Mouse (Mus musculus) lung, adult 2 months (tissue): ENCODE measurements at regions not wholly inside any gene's neighbourhood (a gene's known extent, or its start where the extent isn't known, plus 50 kb on each side); places are given as distances from the start of the nearest gene placed in this dataset.

ENCODE experiments used
- CTCF ChIP-seq: fragments of 200-500 bp; IDR thresholded peaks from 2 replicates; pipeline ENCODE4 v1.5.1; 2011; ENCODE audit warnings: mild to moderate bottlenecking, low read length, control low read depth; ENCODE audit not compliant: insufficient read depth
- POLR2A ChIP-seq: fragments of 200-500 bp; IDR thresholded peaks from 2 replicates; pipeline ENCODE4 v1.6.1; 2011; ENCODE audit warnings: low read depth, mild to moderate bottlenecking, control low read depth, low read length, borderline replicate concordance; ENCODE audit errors: extremely low read depth

DNA sequence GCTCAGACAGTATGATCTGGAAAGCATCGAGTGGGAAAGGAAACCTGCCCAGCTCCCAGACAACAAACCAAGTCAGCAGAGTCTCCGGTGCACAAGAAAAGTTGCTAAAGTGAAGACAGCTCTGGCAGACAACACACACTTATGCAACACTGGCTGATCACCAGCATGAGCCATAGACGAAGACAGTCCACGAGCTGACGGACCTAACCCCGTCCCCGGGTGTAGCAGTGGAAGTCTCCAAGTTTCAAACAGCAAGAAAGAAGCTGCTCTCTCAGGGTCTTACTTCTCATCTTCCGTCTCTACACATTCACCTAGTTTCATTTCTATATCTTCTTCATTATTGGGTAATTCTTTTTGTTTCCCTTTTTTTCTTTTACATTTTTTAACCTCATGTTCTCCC lies 1083.8 kb upstream of the 2610301B20Rik start:
- TF ChIP-seq CTCF, result no peak
- no peak for TF ChIP-seq POLR2A
